Mouse (Mus musculus): ENCODE results near the gene Kcnab3. TPM values are rescaled to one million over a fixed set of nuclear protein-coding genes. Genes with fewer than 3 reads are reported as not detected.

Gene Kcnab3
- polyA plus RNA-seq, 1 experiment from 2014 or later = 3.5 TPM

DNA sequence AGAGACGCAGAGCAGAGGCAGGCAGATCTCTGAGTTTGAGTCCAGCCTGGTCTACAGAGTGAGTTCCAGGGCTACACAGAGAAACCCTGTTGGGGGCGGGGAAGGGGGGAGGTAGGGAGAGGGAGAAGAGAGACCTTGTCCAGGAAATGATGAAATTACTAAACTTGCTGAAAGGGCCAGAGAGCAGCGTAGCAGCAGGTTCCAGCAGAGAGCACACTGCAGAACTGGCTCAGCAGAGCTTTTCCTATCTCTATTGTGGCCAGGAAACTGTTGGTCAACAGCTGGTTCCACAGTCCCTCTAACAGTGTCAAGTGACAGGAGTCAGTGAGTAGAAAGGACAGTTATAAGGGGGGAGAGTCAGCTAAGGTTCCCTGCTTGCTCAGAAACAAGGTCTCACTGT lies 53.5 kb downstream of the Kcnab3 start:
- Histone ChIP-seq H3K4me2 (ENCODE audit: low read depth, low read length, severe bottlenecking) (no peak overlapping the region), H3K9me3 (ENCODE audit: control insufficient read depth, low read length) (no peaks in the 10 kb centered on the region), H3K27ac (ENCODE audit: low read depth, low read length) (no peak overlapping the region), H3K4me3 (ENCODE audit: low read depth, low read length) (no peak overlapping the region), H3K27me3 (ENCODE audit: control insufficient read depth, insufficient read depth, low read length) (no peaks in the 10 kb centered on the region), H3K4me1 (replicated peaks; ENCODE audit: control insufficient read depth, insufficient read depth, low read length) (no peaks in the 10 kb centered on the region), H3K9ac (ENCODE audit: low read length) (no peak overlapping the region), H3K36me3 (ENCODE audit: control insufficient read depth, insufficient read depth, low read length) (no peaks in the 10 kb centered on the region)
- DNase-seq (ENCODE audit: low spot score) (no peak), ATAC-seq (replicated peaks; ENCODE audit: low FRiP score) (no peak)
- WGBS = 80% methylated on average over 3 of the region's 3 CpGs

DNA sequence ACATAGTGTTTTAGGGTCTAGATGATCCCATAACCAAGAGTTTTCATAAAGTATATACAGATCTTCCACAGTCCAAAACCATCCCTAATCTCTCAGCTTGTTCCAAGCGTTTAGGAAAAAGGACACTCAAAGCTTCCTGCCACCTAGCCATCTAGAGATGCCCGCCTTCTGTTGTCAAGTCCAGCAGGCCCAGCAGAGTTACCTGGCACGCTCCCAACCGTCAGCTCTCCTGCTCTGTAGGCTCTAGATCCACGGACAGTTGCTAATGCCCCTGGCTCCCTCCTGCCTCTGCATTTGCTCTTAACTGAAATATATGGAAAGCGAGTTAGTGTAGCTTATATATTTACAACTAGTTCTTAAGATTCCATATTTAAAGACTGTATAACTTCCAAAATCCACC lies 55.3 kb downstream of the Kcnab3 start:
- H3K27ac ChIP-seq (ENCODE audit: low read depth, low read length) = no peak overlapping the region
- no peak overlapping the region for H3K4me2 ChIP-seq (ENCODE audit: low read depth, low read length, severe bottlenecking)
- 84% methylated on average over 6 of the region's 6 CpGs for WGBS
- H3K4me1 ChIP-seq (replicated peaks; ENCODE audit: control insufficient read depth, insufficient read depth, low read length) = no peaks in the 10 kb centered on the region
- H3K4me3 ChIP-seq (ENCODE audit: low read depth, low read length) = no peak overlapping the region
- DNase-seq (ENCODE audit: low spot score) (no peak), ATAC-seq (replicated peaks; ENCODE audit: low FRiP score) (no peak)
- no peaks in the 10 kb centered on the region for H3K36me3 ChIP-seq (ENCODE audit: control insufficient read depth, insufficient read depth, low read length)
- no peaks in the 10 kb centered on the region for H3K27me3 ChIP-seq (ENCODE audit: control insufficient read depth, insufficient read depth, low read length)
- H3K9ac ChIP-seq (ENCODE audit: low read length) = no peak overlapping the region
- H3K9me3 ChIP-seq (ENCODE audit: control insufficient read depth, low read length) = no peaks in the 10 kb centered on the region

Other genes starting within 250 kb of the Kcnab3 start
- gene Vamp2, start 237.8 kb upstream of the Kcnab3 start, polyA plus RNA-seq (2014; fragmentation: Nextera tagmentation; extraction: Ambion mirVana) = 95.9 and 98.4 TPM in 2 replicates
- gene Per1, start 231.0 kb upstream of the Kcnab3 start, polyA plus RNA-seq (2014; fragmentation: Nextera tagmentation; extraction: Ambion mirVana) = 8.2 and 10.0 TPM in 2 replicates
- 0.11 and 0.24 TPM in 2 replicates for gene Hes7, start 205.9 kb upstream of the Kcnab3 start, polyA plus RNA-seq (2014; fragmentation: Nextera tagmentation; extraction: Ambion mirVana)
- gene 9130213A22Rik, start 203.7 kb upstream of the Kcnab3 start, polyA plus RNA-seq (2014; fragmentation: Nextera tagmentation; extraction: Ambion mirVana) = 0.39 TPM in 1 of 2 replicates, not detected in the other
- gene Aloxe3, start 200.4 kb upstream of the Kcnab3 start, polyA plus RNA-seq (2014; fragmentation: Nextera tagmentation; extraction: Ambion mirVana) = not detected in 2 replicates
- 0.08 TPM in 1 of 2 replicates, not detected in the other for gene Alox12b, start 169.3 kb upstream of the Kcnab3 start, polyA plus RNA-seq (2014; fragmentation: Nextera tagmentation; extraction: Ambion mirVana)
- gene Alox8, start 128.4 kb upstream of the Kcnab3 start, polyA plus RNA-seq (2014; fragmentation: Nextera tagmentation; extraction: Ambion mirVana) = 0.08 and 0.11 TPM in 2 replicates
- 0.05 and 0.07 TPM in 2 replicates for gene Gucy2e, start 89.2 kb upstream of the Kcnab3 start, polyA plus RNA-seq (2014; fragmentation: Nextera tagmentation; extraction: Ambion mirVana)
- 31.7 and 32.1 TPM in 2 replicates for gene Cntrob, start 2.5 kb upstream of the Kcnab3 start, polyA plus RNA-seq (2014; fragmentation: Nextera tagmentation; extraction: Ambion mirVana)
- gene Trappc1, start 2.3 kb upstream of the Kcnab3 start, polyA plus RNA-seq (2014; fragmentation: Nextera tagmentation; extraction: Ambion mirVana) = 188 and 196 TPM in 2 replicates
- gene Rnf227, start 14.2 kb downstream of the Kcnab3 start, polyA plus RNA-seq (2014; fragmentation: Nextera tagmentation; extraction: Ambion mirVana) = 25.7 and 30.1 TPM in 2 replicates
- gene Chd3, start 43.1 kb downstream of the Kcnab3 start, polyA plus RNA-seq (2014; fragmentation: Nextera tagmentation; extraction: Ambion mirVana) = 53.0 and 61.4 TPM in 2 replicates
- gene Naa38, start 69.2 kb downstream of the Kcnab3 start, polyA plus RNA-seq (2014; fragmentation: Nextera tagmentation; extraction: Ambion mirVana) = 105 and 109 TPM in 2 replicates
- gene Cyb5d1, start 69.4 kb downstream of the Kcnab3 start, polyA plus RNA-seq (2014; fragmentation: Nextera tagmentation; extraction: Ambion mirVana) = 43.7 and 44.4 TPM in 2 replicates
- gene Tmem88, start 72.0 kb downstream of the Kcnab3 start, polyA plus RNA-seq (2014; fragmentation: Nextera tagmentation; extraction: Ambion mirVana) = 15.6 and 18.5 TPM in 2 replicates
- 40.9 and 41.0 TPM in 2 replicates for gene Kdm6b, start 87.4 kb downstream of the Kcnab3 start, polyA plus RNA-seq (2014; fragmentation: Nextera tagmentation; extraction: Ambion mirVana)
- gene Dnah2, start 222.9 kb downstream of the Kcnab3 start, polyA plus RNA-seq (2014; fragmentation: Nextera tagmentation; extraction: Ambion mirVana) = 2.1 and 2.6 TPM in 2 replicates
- 13.1 and 14.9 TPM in 2 replicates for gene Efnb3, start 233.9 kb downstream of the Kcnab3 start, polyA plus RNA-seq (2014; fragmentation: Nextera tagmentation; extraction: Ambion mirVana)